Mouse (Mus musculus) hindbrain, embryonic 14.5 days (tissue): ENCODE data around the gene 9230102O04Rik. TPM values are rescaled to one million over a fixed set of nuclear protein-coding genes. Genes with fewer than 3 reads are reported as not detected.

Experiments
- ATAC-seq: fragments of 200-750 bp; cut with Nextera tagmentation; 2 replicates; pipeline ENCODE4 v1.8.0; 2017; ENCODE audit warnings: moderate number of reproducible peaks, mild to moderate bottlenecking, moderate TSS enrichment, moderate library complexity; ENCODE audit not compliant: low FRiP score
- DNase-seq: peaks from one replicate; pipeline ENCODE4 v3.0.0-alpha.2; 2015; ENCODE audit warnings: low spot score
- H3K27ac ChIP-seq: fragments of 300-500 bp; sonication (generic); 2 replicates; pipeline ENCODE4 v1.5.1; 2014; ENCODE audit warnings: mild to moderate bottlenecking, moderate library complexity
- H3K27me3 ChIP-seq: fragments of 300-500 bp; sonication (generic); 2 replicates; pipeline ENCODE4 v1.6.1; 2014; ENCODE audit warnings: mild to moderate bottlenecking, low read length, mixed read lengths; ENCODE audit not compliant: control insufficient read depth, insufficient read depth
- H3K36me3 ChIP-seq: fragments of 300-500 bp; sonication (generic); replicated peaks from 2 replicates; pipeline ENCODE4 v1.6.1; 2014; ENCODE audit not compliant: control insufficient read depth, insufficient read depth
- H3K4me1 ChIP-seq: fragments of 300-500 bp; sonication (generic); replicated peaks from 2 replicates; pipeline ENCODE4 v1.6.1; 2014; ENCODE audit warnings: antibody characterized with exemption, low read length, mixed read lengths; ENCODE audit not compliant: control insufficient read depth, insufficient read depth
- H3K4me2 ChIP-seq: fragments of 300-500 bp; sonication (generic); replicated peaks from 2 replicates; pipeline ENCODE4 v1.6.1; 2014; ENCODE audit warnings: mild to moderate bottlenecking, moderate library complexity
- H3K4me3 ChIP-seq: fragments of 300-500 bp; sonication (generic); replicated peaks from 2 replicates; pipeline ENCODE4 v1.5.1; 2014; ENCODE audit warnings: mild to moderate bottlenecking, low read length
- H3K9ac ChIP-seq: fragments of 300-500 bp; sonication (generic); 2 replicates; pipeline ENCODE4 v1.6.1; 2014
- H3K9me3 ChIP-seq: fragments of 300-500 bp; sonication (generic); 2 replicates; pipeline ENCODE4 v1.6.1; 2016; ENCODE audit warnings: low read length; ENCODE audit not compliant: control insufficient read depth
- WGBS: fragments of 180-500 bp; shearing (Covaris S2); extraction: QIAGEN DNeasy Blood & Tissue Kit; methylation state at CpG from one replicate; pipeline ENCODE4 v1.1.7; 2014; 5-methylcytosine and 5-hydroxymethylcytosine counted together
- polyA plus RNA-seq: library from polyadenylated mRNA; unstranded; fragments of >200 nt; fragmentation: Nextera tagmentation; extraction: Ambion mirVana; gene quantifications from 2 replicates; pipeline ENCODE4 v1.2.1, GENCODE M21; 2014

Gene 9230102O04Rik
- polyA plus RNA-seq, 1 experiment from 2014 or later: 1.1 TPM

GRCm38 (mm10) chr2:9875676-9876357 is 13.5 kb downstream of the 9230102O04Rik start:
- WGBS: 8% methylated on average over 12 of the region's 12 CpGs

GRCm38 (mm10) chr2:9875220-9875619 is 14.1 kb downstream of the 9230102O04Rik start:
- Histone ChIP-seq H3K4me3 (peak overlapping the region; percentile 30), H3K36me3 (no peaks in the 10 kb centered on the region), H3K9ac (peak overlapping the region; percentile 44; the same call in 1 of the 2 replicates), H3K9me3 (no peaks in the 10 kb centered on the region), H3K4me2 (peak overlapping the region; percentile 53), H3K4me1 (peaks cover 6% of the 10 kb centered on the region; the same call in 1 of the 2 replicates), H3K27me3 (peaks cover 88% of the 10 kb centered on the region), H3K27ac (peak overlapping the region; percentile 61; the same call in 1 of the 2 replicates)
- 2% methylated on average over 4 of the region's 4 CpGs for WGBS
- ATAC-seq: no peak
- no peak for DNase-seq

More at GRCm38 (mm10) chr2:9875676-9876357, 13.5 kb downstream of the 9230102O04Rik start:
- Histone ChIP-seq H3K9me3 (no peaks in the 10 kb centered on the region), H3K4me2 (peak overlapping the region; percentile 53), H3K4me3 (peak overlapping the region; percentile 30), H3K27ac (peak overlapping the region; percentile 61), H3K9ac (peak overlapping the region; percentile 46), H3K27me3 (peaks cover 88% of the 10 kb centered on the region), H3K36me3 (no peaks in the 10 kb centered on the region), H3K4me1 (peaks cover 6% of the 10 kb centered on the region; the same call in 1 of the 2 replicates)
- ATAC-seq (no peak), DNase-seq (no peak)

- H3K4me2 ChIP-seq: peak overlapping the region; percentile 53
- H3K27ac ChIP-seq: peak overlapping the region; percentile 61
- 6% methylated on average over 39 of the region's 39 CpGs for WGBS
- DNase-seq (no peak), ATAC-seq (no peak)
- no peaks in the 10 kb centered on the region for H3K36me3 ChIP-seq
- peak overlapping the region; percentile 30 for H3K4me3 ChIP-seq
- H3K9me3 ChIP-seq: no peaks in the 10 kb centered on the region
- peaks cover 6% of the 10 kb centered on the region; the same call in 1 of the 2 replicates for H3K4me1 ChIP-seq
- H3K9ac ChIP-seq: peak overlapping the region; percentile 44
- H3K27me3 ChIP-seq: peaks cover 88% of the 10 kb centered on the region
These were observed 14.7 kb downstream of the 9230102O04Rik start for GRCm38 (mm10) chr2:9874467-9875219.

- Histone ChIP-seq H3K4me1 (peaks cover 5% of the 10 kb centered on the region; the same call in 1 of the 2 replicates), H3K27ac (peak overlapping the region; percentile 51), H3K9ac (peak overlapping the region; percentile 37), H3K4me3 (peak overlapping the region; percentile 30), H3K4me2 (peak overlapping the region; percentile 53), H3K36me3 (no peaks in the 10 kb centered on the region), H3K9me3 (no peaks in the 10 kb centered on the region), H3K27me3 (peaks cover 86% of the 10 kb centered on the region)
- 11% methylated on average over 2 of the region's 2 CpGs for WGBS
- no peak for DNase-seq
- ATAC-seq: no peak
These were observed 15.6 kb downstream of the 9230102O04Rik start for GRCm38 (mm10) chr2:9873757-9874156.

GRCm38 (mm10) chr2:9872682-9873081 is 16.7 kb downstream of the 9230102O04Rik start:
- peaks cover 77% of the 10 kb centered on the region for H3K27me3 ChIP-seq
- no peaks in the 10 kb centered on the region for H3K36me3 ChIP-seq
- WGBS: 4% methylated on average over 12 of the region's 12 CpGs
- H3K4me2 ChIP-seq: peak overlapping the region; percentile 53
- H3K9me3 ChIP-seq: no peaks in the 10 kb centered on the region
- peak overlapping the region; percentile 63 for H3K27ac ChIP-seq
- no peaks in the 10 kb centered on the region for H3K4me1 ChIP-seq
- DNase-seq (no peak), ATAC-seq (no peak)
- H3K4me3 ChIP-seq: peak overlapping the region; percentile 30
- peak overlapping the region; percentile 40 for H3K9ac ChIP-seq

- Histone ChIP-seq H3K4me3 (peak overlapping the region; percentile 30), H3K27ac (0 out of 2 replicates have a peak overlapping the region, but pooled peaks have one; percentile 63), H3K4me2 (peak overlapping the region; percentile 53), H3K9me3 (no peaks in the 10 kb centered on the region), H3K4me1 (no peaks in the 10 kb centered on the region), H3K9ac (peak overlapping the region; percentile 16), H3K27me3 (peaks cover 77% of the 10 kb centered on the region), H3K36me3 (no peaks in the 10 kb centered on the region)
- 20% methylated on average over 6 of the region's 6 CpGs for WGBS
- ATAC-seq: no peak
- DNase-seq: no peak
These were observed 17.5 kb downstream of the 9230102O04Rik start for GRCm38 (mm10) chr2:9871798-9872197.

GRCm38 (mm10) chr2:9871141-9871716 is 18.1 kb downstream of the 9230102O04Rik start:
- 21% methylated on average over 4 of the region's 4 CpGs for WGBS
- Histone ChIP-seq H3K4me3 (peak overlapping the region; percentile 30; the same call in 1 of the 2 replicates), H3K9me3 (no peaks in the 10 kb centered on the region), H3K36me3 (no peaks in the 10 kb centered on the region), H3K4me2 (peak overlapping the region; percentile 53), H3K27me3 (peaks cover 72% of the 10 kb centered on the region), H3K27ac (peak overlapping the region; percentile 63; the same call in 1 of the 2 replicates), H3K4me1 (no peaks in the 10 kb centered on the region), H3K9ac (peak overlapping the region; percentile 16)
- DNase-seq (no peak), ATAC-seq (no peak)

- no peak overlapping the region for H3K27ac ChIP-seq
- peaks cover 33% of the 10 kb centered on the region for H3K27me3 ChIP-seq
- no peaks in the 10 kb centered on the region for H3K9me3 ChIP-seq
- 77% methylated on average over 12 of the region's 12 CpGs for WGBS
- no peak for DNase-seq
- no peak overlapping the region for H3K9ac ChIP-seq
- H3K36me3 ChIP-seq: no peaks in the 10 kb centered on the region
- H3K4me2 ChIP-seq: no peak overlapping the region; the same call in 1 of the 2 replicates
- H3K4me1 ChIP-seq: no peaks in the 10 kb centered on the region
- no peak overlapping the region for H3K4me3 ChIP-seq
- no peak for ATAC-seq
These were observed 22.1 kb downstream of the 9230102O04Rik start for GRCm38 (mm10) chr2:9867092-9867825.
